ENCODE assay signal across 23 mouse cellular contexts in genomic region chr14:75399678-75400077, GRCm38 (mm10). TPM values are rescaled to one million over a fixed set of nuclear protein-coding genes. Genes with fewer than 3 reads are reported as not detected.
"Had no signal": no experiment of that assay in that cellular context is flagged by ENCODE, and none has a peak within 500 bp of the region (broad histone marks: within the 10 kb centered on the region; RNA-seq: fewer than 3 reads in every experiment).

No protein-coding gene starts in this region.

- H3K9ac ChIP-seq: liver, postnatal 0 days; lung, embryonic 15.5 days; midbrain, embryonic 12.5 days; neural tube, embryonic 13.5 days; neural tube, embryonic 15.5 days had no signal

- H3K27me3 ChIP-seq: lung, embryonic 15.5 days; midbrain, embryonic 12.5 days; neural tube, embryonic 13.5 days; neural tube, embryonic 15.5 days had no signal

- H3K9me3 ChIP-seq: lung, embryonic 15.5 days; midbrain, embryonic 10.5 days; midbrain, embryonic 12.5 days; neural tube, embryonic 13.5 days; neural tube, embryonic 15.5 days had no signal

- DNase-seq: liver, postnatal 0 days; lung, adult 2 months; lung, postnatal 10 days; lung, postnatal 4 days; midbrain, embryonic 14.5 days; retina, postnatal 1 day; right cerebral cortex, adult 18-20 months; right cerebral cortex, postnatal 25 days; right cerebral cortex, postnatal 4 days; spleen, adult 18-20 months; thymus, adult 2 months; thymus, postnatal 25 days; thymus, postnatal 4 days had no signal

- H3K4me1 ChIP-seq: lung, embryonic 15.5 days had no signal

- H3K27ac ChIP-seq: lung, embryonic 15.5 days; midbrain, embryonic 10.5 days; midbrain, embryonic 12.5 days; neural tube, embryonic 13.5 days; neural tube, embryonic 15.5 days had no signal

- ATAC-seq: liver, postnatal 0 days; midbrain, embryonic 16.5 days had no signal

- H3K4me2 ChIP-seq: lung, embryonic 15.5 days; midbrain, embryonic 12.5 days; neural tube, embryonic 13.5 days; neural tube, embryonic 15.5 days had no signal

- H3K4me3 ChIP-seq: lung, embryonic 15.5 days; midbrain, embryonic 10.5 days; midbrain, embryonic 12.5 days; myocyte; neural tube, embryonic 13.5 days; neural tube, embryonic 15.5 days had no signal

- H3K36me3 ChIP-seq: lung, embryonic 15.5 days; midbrain, embryonic 10.5 days; midbrain, embryonic 12.5 days; neural tube, embryonic 13.5 days; neural tube, embryonic 15.5 days had no signal

RNA-seq across cellular contexts. Expression of gene Siah3, which starts 56.1 kb away (rescaled TPM):
- total RNA-seq: megakaryocyte, adult 5-6 weeks; megakaryocyte-erythroid progenitor cell, adult 5-6 weeks had no signal
- polyA plus RNA-seq: lung, embryonic 15.5 days; myocyte; testis, adult 2 months had no signal
